Mouse (Mus musculus) adrenal gland, adult 18-20 months (tissue): Measurements from ENCODE around the gene Tmtc1. TPM values are rescaled to one million over a fixed set of nuclear protein-coding genes. Genes with fewer than 3 reads are reported as not detected.
A peak's percentile ranks its signal among the peaks of the same experiment; 100 is the strongest.

Source experiments
- DNase-seq, 2 experiments: peaks; one replicate each; pipeline ENCODE4 v3.0.0; 2021 to 2022; ENCODE audit warnings: low spot score in 2 of 2
- total RNA-seq, 2 experiments: library from RNA; stranded (reverse); gene quantifications; 1 replicate in 1 of 2; 2 replicates in 1 of 2; pipeline ENCODE4 v1.2.3; 2021

Tmtc1 gene
- total RNA-seq, 2 experiments from 2014 or later, result 12.3 to 12.9 TPM

DNA sequence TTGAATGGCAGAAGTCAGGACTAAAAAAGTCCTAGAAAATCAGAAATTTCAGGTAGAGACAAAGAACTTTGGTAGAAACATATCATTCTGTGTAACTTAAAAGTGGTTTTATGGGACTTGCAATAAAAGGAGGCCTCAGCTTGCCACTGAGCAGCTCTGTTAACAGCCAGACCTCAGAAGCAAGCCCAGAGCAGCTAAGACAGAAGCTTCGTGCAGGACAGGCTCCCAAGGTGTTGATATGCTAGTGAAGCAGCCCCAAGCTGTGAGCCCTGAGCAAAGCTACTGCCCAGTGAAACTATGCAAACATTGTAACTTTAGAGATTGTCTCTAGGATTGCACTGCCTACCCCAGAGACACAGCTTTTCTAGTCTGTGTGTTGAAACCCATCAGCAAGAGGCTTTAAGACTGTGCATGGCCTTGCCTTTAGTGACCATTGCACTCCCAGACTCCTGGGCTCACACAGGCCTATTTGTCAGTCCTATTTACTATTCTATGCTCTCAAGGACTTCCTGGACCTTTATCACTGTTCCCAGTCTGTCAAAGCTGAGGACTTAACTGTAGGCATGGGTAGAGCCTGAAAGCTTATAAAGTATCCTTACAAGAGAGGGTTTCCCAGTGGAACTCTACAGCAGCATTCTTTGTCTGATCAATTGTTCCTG lies 188.7 kb downstream of the Tmtc1 start:
- DNase-seq, result no peak

DNA sequence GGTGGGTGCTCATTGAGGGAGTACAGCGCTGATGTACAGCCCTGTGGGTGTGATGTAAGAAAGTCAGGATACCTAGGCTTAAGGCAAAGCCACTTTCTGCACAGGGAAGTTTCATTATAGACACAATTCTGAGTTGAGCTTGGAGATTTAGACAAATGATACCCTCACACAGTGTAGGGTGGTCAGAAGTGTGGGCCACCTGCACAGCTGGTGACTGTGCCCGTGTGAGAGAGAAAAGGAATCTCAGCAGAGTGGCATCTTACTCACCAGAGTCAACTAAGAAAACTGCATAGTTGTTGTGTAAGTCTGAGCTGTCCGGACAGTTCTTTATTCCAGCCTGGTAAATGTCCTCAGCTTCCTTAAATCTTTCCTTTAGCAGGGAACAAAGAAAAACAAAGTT lies 195.0 kb downstream of the Tmtc1 start:
- no peak for DNase-seq

DNA sequence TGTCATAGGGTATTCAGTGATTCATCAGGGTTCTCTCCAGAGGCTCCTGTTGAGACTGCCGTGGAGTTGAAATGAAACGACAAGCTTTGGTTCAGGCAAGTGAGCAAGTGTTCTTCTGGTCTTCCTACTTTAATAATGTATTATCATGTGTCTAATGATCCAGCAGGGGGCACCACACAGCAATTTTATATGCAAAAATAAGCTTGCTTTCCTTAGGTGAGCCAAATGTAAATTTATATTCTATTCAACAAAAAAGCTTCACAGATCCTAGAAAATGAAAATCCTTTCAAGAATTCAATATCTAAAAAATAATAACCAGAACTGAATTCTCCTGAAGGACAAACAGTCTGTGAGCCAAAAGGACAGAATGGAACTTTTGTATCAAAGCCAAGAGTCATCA lies 195.6 kb downstream of the Tmtc1 start:
- peak; percentile 44 to 46 for DNase-seq

DNA sequence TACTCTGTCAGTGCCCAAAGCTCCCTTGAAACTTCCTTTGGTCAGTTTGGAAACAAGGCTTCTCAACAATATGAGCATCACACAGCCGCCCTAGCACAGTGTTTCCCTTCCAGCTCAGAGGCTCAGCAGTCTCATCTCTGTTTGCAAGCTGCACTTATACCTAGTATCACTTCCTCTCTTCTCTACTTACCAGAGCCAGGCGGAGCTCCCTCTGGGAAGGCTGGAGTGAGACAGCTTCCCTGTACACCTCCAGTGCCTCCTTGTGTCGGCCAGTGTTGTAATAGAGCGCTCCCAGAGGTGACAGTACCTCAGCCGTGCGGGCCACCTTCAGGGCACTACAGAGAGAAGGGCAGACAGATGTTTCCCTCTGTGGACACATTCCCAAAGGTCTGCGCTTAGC lies 197.6 kb downstream of the Tmtc1 start:
- no peak for DNase-seq

DNA sequence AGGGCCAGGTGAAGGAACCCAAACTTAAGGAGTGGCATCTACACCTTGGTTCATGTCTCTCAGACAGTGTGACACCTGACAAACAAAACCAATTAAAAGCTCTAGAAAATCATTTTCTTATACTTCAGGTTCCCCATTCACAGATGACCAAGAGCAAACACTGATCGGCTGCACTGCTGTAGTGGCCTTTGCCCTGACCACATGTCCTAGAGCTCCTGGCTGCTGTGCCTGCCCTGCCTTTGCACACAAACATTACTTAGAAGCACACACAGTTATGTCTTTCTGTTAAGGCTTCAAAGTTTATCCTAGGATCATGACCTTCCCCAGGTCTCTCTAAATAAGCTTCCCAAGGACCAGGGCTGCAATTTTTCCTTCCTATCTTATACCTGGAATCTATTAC lies 199.4 kb downstream of the Tmtc1 start:
- DNase-seq, result no peak

GRCm38 (mm10) chr6:148242304-148242703 lies 201.9 kb downstream of the Tmtc1 start:
- DNase-seq, result no peak

DNA sequence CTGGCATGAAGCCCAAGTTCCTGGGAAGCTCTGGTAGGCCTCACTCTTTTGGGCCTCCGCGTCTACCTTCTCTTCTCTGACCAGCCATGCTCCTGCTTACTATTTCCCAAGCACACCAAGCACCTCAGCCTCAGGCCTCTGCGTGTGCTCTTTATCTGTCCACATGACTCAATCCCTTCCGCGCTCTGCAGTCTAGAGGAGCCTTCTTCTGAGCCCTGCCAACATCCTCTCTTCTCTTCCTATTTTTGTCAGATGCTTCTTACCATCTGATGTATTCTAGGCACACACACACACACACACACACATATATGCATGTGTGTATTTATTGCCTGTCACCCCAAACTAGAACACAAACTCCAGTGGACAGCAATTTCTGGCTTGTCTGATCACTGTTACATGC lies 202.5 kb downstream of the Tmtc1 start:
- no peak for DNase-seq

- DNase-seq, result no peak
Observed at GRCm38 (mm10) chr6:148239311-148239710, 204.9 kb downstream of the Tmtc1 start.

GRCm38 (mm10) chr6:148237453-148237852 lies 206.7 kb downstream of the Tmtc1 start:
- no peak for DNase-seq

GRCm38 (mm10) chr6:148234105-148234828 lies 209.9 kb downstream of the Tmtc1 start:
- DNase-seq, result no peak

- DNase-seq, result no peak
Observed at GRCm38 (mm10) chr6:148227542-148227941, 216.6 kb downstream of the Tmtc1 start.

GRCm38 (mm10) chr6:148222686-148223085 lies 221.5 kb downstream of the Tmtc1 start:
- DNase-seq, result no peak

DNA sequence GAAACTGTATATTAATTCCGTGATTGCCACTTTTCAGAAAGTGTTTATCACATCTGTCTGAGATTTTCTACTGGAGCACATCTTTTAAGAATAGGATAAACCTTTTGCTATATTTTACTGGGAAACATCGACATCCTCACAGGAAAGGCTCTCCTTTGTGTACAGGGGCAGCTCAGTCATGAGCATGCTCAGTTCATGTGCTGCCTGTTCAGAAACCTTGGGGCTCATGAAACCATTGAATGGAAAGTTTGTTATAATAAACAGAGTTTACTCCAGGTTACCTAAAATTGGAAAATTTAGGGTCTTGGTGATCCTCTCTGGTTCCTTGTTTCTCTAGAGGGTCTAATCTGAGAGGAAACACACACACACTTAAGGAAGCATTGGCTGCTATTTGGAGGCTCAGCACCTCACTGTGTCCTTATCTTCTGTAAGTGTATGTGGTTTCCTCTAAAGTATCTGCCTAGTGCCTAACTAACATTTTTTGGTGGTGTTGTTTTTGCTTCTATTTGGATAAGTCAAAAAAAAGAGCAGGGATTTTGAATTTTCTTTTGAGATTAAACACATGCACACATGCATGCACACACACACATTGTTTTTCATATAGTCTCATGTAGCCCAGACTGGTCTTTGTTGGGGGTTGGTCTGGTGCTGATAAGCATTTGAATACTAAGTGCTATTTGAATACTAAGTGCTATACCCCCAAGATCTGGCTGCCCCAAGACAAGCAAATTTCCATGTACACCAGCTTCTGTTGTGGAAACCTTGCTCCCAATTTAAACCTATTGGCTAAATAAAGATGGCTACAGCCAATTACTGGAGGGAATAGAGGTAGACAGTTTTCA lies 225.7 kb downstream of the Tmtc1 start:
- no peak for DNase-seq

DNA sequence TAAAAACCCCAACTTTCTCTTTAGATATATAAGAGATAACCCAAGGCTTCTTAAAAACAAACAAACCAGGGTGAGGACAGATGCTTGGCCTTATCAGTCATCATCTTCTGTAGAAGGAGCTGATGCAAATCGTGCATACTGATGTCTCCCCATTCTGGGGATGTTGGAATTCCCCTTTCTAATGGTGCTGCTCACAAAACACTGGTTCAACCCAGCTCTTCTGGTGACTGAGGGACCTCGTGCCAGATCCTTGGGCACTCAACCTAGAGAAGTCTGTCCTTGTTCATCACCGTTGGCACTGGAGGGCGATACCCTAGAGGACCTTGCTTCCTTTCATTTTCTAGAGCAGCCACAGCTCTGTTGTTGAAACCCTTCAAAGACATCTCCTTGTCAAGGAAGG lies 227.4 kb downstream of the Tmtc1 start:
- no peak for DNase-seq

DNA sequence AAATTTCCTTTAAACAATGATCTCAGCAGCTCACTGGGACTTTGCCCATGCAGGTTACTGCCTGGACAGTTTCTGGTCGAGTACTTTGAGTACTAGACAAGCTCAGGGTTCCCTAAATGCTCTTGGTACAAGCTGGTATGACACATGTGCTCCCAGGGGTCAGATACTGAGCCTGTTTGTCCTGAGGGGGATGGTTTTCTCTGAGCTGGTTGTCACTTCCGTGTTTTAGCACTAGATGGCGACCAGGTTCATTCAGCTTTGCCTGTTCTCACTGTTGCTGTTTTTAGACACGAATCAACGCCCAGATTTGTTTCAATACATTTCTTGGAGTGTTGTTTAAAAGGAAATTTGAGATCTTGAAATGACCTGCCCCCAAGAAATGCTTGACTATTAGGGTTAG lies 229.4 kb downstream of the Tmtc1 start:
- peak; percentile 26 to 29 for DNase-seq

GRCm38 (mm10) chr6:148211897-148212680 lies 232.1 kb downstream of the Tmtc1 start, which contains the start of gene Ergic2:
TSS of gene Ergic2 (minus strand) at chr6:148212374.
- DNase-seq, result peak; percentile 92 to 95

GRCm38 (mm10) chr6:148211391-148211876 lies 232.8 kb downstream of the Tmtc1 start:
- no peak for DNase-seq

GRCm38 (mm10) chr6:148207522-148207921 lies 236.7 kb downstream of the Tmtc1 start:
- DNase-seq, result no peak

DNA sequence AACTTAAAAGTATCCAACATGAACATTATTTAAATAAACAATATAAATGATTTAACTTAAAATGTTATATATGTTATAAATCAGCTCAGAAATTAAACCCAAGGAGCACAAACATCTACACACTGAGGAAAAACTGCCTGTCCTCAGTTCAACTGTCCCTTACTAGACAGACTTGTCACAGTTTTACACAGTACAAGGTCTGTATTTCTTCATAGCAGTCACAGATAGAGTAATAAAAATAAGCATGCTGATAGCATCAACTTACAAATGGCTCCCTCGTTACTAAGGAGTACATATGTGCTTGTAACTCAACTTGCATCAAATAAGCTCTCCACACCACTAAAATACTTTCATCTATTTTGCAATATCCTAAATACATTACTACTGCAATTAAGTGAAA lies 239.1 kb downstream of the Tmtc1 start:
- no peak for DNase-seq

DNA sequence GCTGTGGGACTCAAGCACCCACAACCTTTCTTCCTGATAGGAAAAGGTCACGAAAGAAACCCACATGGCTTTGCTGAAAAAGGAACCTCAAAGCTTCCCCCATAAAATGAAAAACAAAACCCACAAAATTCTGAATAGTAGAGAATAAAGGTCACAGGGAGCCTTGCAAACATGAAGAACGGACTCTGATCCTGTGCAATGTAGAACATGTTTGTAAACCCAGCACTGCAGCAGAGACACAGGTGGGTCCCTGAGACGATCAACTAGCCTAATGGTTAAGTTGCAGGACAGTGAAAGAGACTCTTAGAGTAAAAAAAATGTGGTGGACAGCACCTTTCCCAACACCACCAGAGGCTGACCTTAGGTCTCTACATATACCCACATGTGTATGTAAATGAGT lies 244.5 kb downstream of the Tmtc1 start:
- DNase-seq, result no peak

DNA sequence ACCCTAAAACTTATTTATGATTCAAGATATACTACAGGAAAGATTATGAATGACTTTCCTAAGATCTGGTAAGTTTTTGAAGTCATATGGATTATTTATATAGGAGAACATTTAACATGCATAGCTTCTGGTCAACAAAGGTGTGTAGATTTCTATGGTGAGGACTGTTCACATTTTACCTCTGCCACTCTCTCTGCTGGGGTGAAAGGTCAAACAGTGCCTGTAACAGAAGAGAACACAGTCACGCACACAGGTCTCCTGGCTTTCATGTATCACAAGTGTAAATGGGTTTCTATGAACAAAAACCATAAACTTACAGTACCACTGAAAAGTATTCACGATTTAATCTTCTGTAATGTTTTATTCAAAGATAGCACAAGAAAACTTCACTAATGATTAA lies 245.0 kb downstream of the Tmtc1 start:
- DNase-seq, result no peak
